Mouse (Mus musculus): ENCODE measurements around the gene Commd4.

GRCm38 (mm10) chr9:57156823-57157222 is 1.3 kb downstream of the Commd4 start:
- TF ChIP-seq EP300 (IDR thresholded peaks at IDR 0.05; ENCODE audit: insufficient read depth, low read depth, low read length): no peak
- no peak for TF ChIP-seq POLR2A (IDR thresholded peaks at IDR 0.05; ENCODE audit: insufficient read depth, low read length)
- no peak for TF ChIP-seq CTCF (IDR thresholded peaks at IDR 0.05; ENCODE audit: low read depth, low read length)
